ENCODE assay signal across 8 mouse cellular contexts in the genomic region with DNA sequence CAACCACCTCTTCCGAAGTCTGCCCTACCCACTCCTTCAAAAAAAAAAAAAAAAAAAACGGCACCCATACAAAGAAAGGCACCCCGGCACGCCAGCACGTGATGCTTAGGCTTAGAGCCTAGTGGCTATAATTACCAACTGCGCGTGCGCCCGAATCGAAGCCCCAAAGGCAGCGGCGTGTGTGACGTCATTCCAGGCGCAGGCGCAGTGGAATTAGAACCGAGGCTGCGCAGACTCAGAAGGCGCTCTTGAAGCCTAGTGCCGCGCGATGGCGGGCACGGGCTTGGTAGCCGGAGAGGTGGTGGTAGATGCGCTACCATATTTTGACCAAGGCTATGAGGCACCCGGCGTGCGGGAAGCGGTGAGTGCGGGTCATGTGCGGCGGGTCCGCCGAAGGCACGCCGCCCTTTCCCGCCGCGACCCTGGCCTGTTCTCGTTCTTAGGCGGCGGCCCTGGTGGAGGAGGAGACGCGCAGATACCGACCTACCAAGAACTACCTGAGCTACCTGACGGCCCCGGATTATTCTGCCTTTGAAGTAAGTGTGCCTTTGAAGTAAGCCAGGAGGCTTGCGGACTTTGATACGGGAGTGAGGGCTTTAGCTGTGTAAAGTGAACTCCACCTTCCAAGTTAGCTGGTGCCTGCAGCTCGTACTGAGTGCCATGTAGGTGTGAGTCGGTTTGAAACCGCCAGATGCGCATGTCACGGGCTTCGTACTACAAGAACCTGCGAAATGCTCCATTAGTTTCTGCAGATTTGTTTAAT. TPM values are rescaled to one million over a fixed set of nuclear protein-coding genes. Genes with fewer than 3 reads are reported as not detected.
DNase-seq lines count a peak whose midpoint lies in the region; ATAC-seq and TF ChIP-seq lines count a peak whose summit lies in the region.

A gene (plus strand): TSS at position 151 of the 763 bp plus-strand sequence.

- WGBS in hindbrain, embryonic 10.5 days: under 1% methylated on average over 56 of the region's 56 CpGs
- WGBS in lung, postnatal 0 days: under 1% methylated on average over 56 of the region's 56 CpGs

- TF ChIP-seq CTCF in lung, postnatal 0 days (IDR thresholded peaks at IDR 0.05): no peak; the same call in none of the 2 replicates

- H3K4me2 ChIP-seq in lung, postnatal 0 days (replicated peaks; ENCODE audit: low read depth, low read length): peak within 1 kb of the TSS; percentile 76

- no peak for TF ChIP-seq EP300 in lung, postnatal 0 days (IDR thresholded peaks at IDR 0.05)

- H3K4me3 ChIP-seq in hindbrain, embryonic 10.5 days: peak within 1 kb of the TSS; percentile 90
- peak within 1 kb of the TSS; percentile 68 for H3K4me3 ChIP-seq in lung, postnatal 0 days (ENCODE audit: low read depth, low read length)

- no peaks in the 10 kb centered on the region for H3K9me3 ChIP-seq in hindbrain, embryonic 10.5 days
- H3K9me3 ChIP-seq in lung, postnatal 0 days (ENCODE audit: low read length): no peaks in the 10 kb centered on the region

- peaks cover 17% of the 10 kb centered on the region for H3K4me1 ChIP-seq in hindbrain, embryonic 10.5 days (replicated peaks)
- H3K4me1 ChIP-seq in lung, postnatal 0 days (ENCODE audit: insufficient read depth, low read depth, low read length): peaks cover 7% of the 10 kb centered on the region; the same call in 1 of the 2 replicates

- H3K27me3 ChIP-seq in hindbrain, embryonic 10.5 days (ENCODE audit: insufficient read depth, poor library complexity, severe bottlenecking): no peaks in the 10 kb centered on the region
- H3K27me3 ChIP-seq in lung, postnatal 0 days (replicated peaks; ENCODE audit: insufficient read depth, low read length): no peaks in the 10 kb centered on the region

- peak within 1 kb of the TSS; percentile 57 for H3K9ac ChIP-seq in lung, postnatal 0 days (replicated peaks; ENCODE audit: low read depth)

- peak; percentile 98 for DNase-seq in MEL-GATA-1-ER (ENCODE audit: extremely low read depth, low read depth)
- peak; percentile 99 for DNase-seq in cerebellum, adult 8-10 months
- DNase-seq in hindbrain, embryonic 10.5 days (ENCODE audit: low spot score): peak; percentile 98
- DNase-seq in layer of hippocampus, adult 9-11 months: peak; percentile 98
- peak; percentile 99 for DNase-seq in lung, postnatal 0 days (ENCODE audit: low spot score)
- peak; percentile 98 for DNase-seq in ovary, postnatal 14 days (ENCODE audit: low spot score)
- DNase-seq in thymus, postnatal 14 days: peak; percentile 99

- peaks cover 36% of the 10 kb centered on the region for H3K36me3 ChIP-seq in hindbrain, embryonic 10.5 days
- peaks cover 18% of the 10 kb centered on the region; the same call in 1 of the 2 replicates for H3K36me3 ChIP-seq in lung, postnatal 0 days (ENCODE audit: insufficient read depth, low read length)

- peak; percentile 95 for ATAC-seq in frontal cortex, adult (ENCODE audit: low TSS enrichment)
- ATAC-seq in lung, postnatal 0 days: peak; percentile 96

- H3K27ac ChIP-seq in hindbrain, embryonic 10.5 days: peak within 1 kb of the TSS; percentile 94
- peak within 1 kb of the TSS; percentile 44 for H3K27ac ChIP-seq in lung, postnatal 0 days (ENCODE audit: low read length)

RNA-seq across cellular contexts. Expression of the gene that starts here (rescaled TPM):
- polyA plus RNA-seq in hindbrain, embryonic 10.5 days (2016; fragmentation: Nextera tagmentation; extraction: Ambion mirVana): 215 and 226 TPM in 2 replicates
- 89.8 and 95.0 TPM in 2 replicates for polyA plus RNA-seq in lung, postnatal 0 days (2015; fragmentation: Nextera tagmentation; extraction: Ambion mirVana)

Comparison
In these comparisons a context has a peak if more than half of its experiments do, and no peak if none do; other contexts are left out.
1. Peak in every context shown above with its lines: DNase-seq, ATAC-seq, H3K4me3 ChIP-seq and H3K27ac ChIP-seq.